Mouse (Mus musculus): ENCODE results near the gene Ifna7. TPM values are rescaled to one million over a fixed set of nuclear protein-coding genes. Genes with fewer than 3 reads are reported as not detected.
A peak's percentile ranks its signal among the peaks of the same experiment; 100 is the strongest.
"Not testable (repeated sequence)": the region's sequence is repeated elsewhere in the genome, so short reads cannot be mapped to it uniquely, and the experiment has no call there.

Ifna7 gene
- polyA plus RNA-seq, 1 experiment: not detected

DNA sequence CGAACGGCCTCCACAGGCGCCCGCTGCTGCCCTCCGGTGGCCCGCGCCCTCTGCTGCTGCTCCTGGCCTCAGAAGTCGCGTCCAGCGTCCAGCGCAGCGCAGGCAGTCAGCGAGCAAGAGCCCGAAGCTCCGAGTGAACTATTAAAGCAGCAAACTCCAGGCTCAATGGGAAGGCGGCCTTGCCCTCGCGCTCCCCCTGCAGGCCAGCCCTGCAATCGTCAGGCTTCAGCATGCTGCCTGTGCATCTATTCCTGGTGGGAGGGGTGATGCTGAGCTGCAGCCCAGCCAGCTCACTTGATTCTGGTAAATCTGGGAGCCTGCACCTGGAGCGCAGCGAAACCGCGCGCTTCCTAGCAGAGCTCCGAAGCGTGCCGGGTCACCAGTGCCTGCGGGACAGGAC, 27.6 kb upstream of the Ifna7 start, which contains the start of gene Gm13277:
TSS of gene Gm13277 (plus strand) at position 231 of the 400 bp plus-strand sequence.
- TF ChIP-seq CTCF (conservative IDR thresholded peaks at IDR 0.05; ENCODE audit: insufficient read depth, insufficient read length, low read depth, low read length): 0 out of 2 replicates have a peak, but pooled peaks have one; percentile 27
- H3K4me1 ChIP-seq (ENCODE audit: control insufficient read depth, insufficient read depth, low read length); H3K36me3 ChIP-seq (ENCODE audit: control insufficient read depth, insufficient read depth, low read length); H3K4me3 ChIP-seq (ENCODE audit: insufficient read depth, low read depth, low read length); H3K27ac ChIP-seq (ENCODE audit: insufficient read depth, low read depth, low read length); H3K27me3 ChIP-seq (replicated peaks; ENCODE audit: control insufficient read depth, insufficient read depth, low read length): not testable (repeated sequence)
- DNase-seq: peak; percentile 88
- 0% methylated on average over 1 of the region's 28 CpGs for WGBS

GRCm38 (mm10) chr4:88791250-88791649, 24.8 kb upstream of the Ifna7 start, which contains the start of gene Gm13278:
Gm13278 (plus strand) TSS chr4:88791550.
- not testable (repeated sequence) for H3K36me3 ChIP-seq (ENCODE audit: control insufficient read depth, insufficient read depth, low read length); H3K4me1 ChIP-seq (ENCODE audit: control insufficient read depth, insufficient read depth, low read length); DNase-seq; H3K4me3 ChIP-seq (ENCODE audit: insufficient read depth, low read depth, low read length); H3K27me3 ChIP-seq (replicated peaks; ENCODE audit: control insufficient read depth, insufficient read depth, low read length); H3K27ac ChIP-seq (ENCODE audit: insufficient read depth, low read depth, low read length)
- no CpG with 5 or more reads among the region's 28 CpGs for WGBS

GRCm38 (mm10) chr4:88793936-88794675, 21.9 kb upstream of the Ifna7 start, which contains the start of gene Gm13275:
Gm13275 (plus strand) TSS chr4:88794487.
- WGBS: under 1% methylated on average over 16 of the region's 52 CpGs
- H3K4me3 ChIP-seq (ENCODE audit: insufficient read depth, low read depth, low read length); H3K36me3 ChIP-seq (ENCODE audit: control insufficient read depth, insufficient read depth, low read length); H3K27me3 ChIP-seq (replicated peaks; ENCODE audit: control insufficient read depth, insufficient read depth, low read length); H3K4me1 ChIP-seq (ENCODE audit: control insufficient read depth, insufficient read depth, low read length); H3K27ac ChIP-seq (ENCODE audit: insufficient read depth, low read depth, low read length): not testable (repeated sequence)
- DNase-seq: peak; percentile 51

DNA sequence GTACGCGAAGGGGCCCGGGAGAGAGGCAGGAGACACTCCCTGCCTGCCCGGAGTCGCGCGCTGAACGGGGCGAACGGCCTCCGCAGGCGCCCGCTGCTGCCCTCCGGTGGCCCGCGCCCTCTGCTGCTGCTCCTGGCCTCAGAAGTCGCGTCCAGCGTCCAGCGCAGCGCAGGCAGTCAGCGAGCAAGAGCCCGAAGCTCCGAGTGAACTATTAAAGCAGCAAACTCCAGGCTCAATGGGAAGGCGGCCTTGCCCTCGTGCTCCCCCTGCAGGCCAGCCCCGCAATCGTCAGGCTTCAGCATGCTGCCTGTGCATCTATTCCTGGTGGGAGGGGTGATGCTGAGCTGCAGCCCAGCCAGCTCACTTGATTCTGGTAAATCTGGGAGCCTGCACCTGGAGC, 18.9 kb upstream of the Ifna7 start, which contains the start of gene Gm13279:
TSS of gene Gm13279 (plus strand) at position 301 of the 400 bp plus-strand sequence.
- not testable (repeated sequence) for H3K4me1 ChIP-seq (ENCODE audit: control insufficient read depth, insufficient read depth, low read length); H3K27ac ChIP-seq (ENCODE audit: insufficient read depth, low read depth, low read length); H3K4me3 ChIP-seq (ENCODE audit: insufficient read depth, low read depth, low read length); H3K27me3 ChIP-seq (replicated peaks; ENCODE audit: control insufficient read depth, insufficient read depth, low read length); H3K36me3 ChIP-seq (ENCODE audit: control insufficient read depth, insufficient read depth, low read length); DNase-seq
- no CpG with 5 or more reads among the region's 28 CpGs for WGBS

- not testable (repeated sequence) for DNase-seq; H3K4me3 ChIP-seq (ENCODE audit: insufficient read depth, low read depth, low read length); H3K36me3 ChIP-seq (ENCODE audit: control insufficient read depth, insufficient read depth, low read length); H3K27ac ChIP-seq (ENCODE audit: insufficient read depth, low read depth, low read length); H3K27me3 ChIP-seq (replicated peaks; ENCODE audit: control insufficient read depth, insufficient read depth, low read length); H3K4me1 ChIP-seq (ENCODE audit: control insufficient read depth, insufficient read depth, low read length)
- 12% methylated on average over 6 of the region's 7 CpGs for WGBS
These were observed 16.7 kb upstream of the Ifna7 start, which contains the start of gene Gm13285 for GRCm38 (mm10) chr4:88799365-88799764. Gm13285 (plus strand) TSS chr4:88799665.

GRCm38 (mm10) chr4:88802954-88803353, 13.1 kb upstream of the Ifna7 start, which contains the start of gene Gm13287:
Gm13287 (plus strand) TSS chr4:88803254.
- whole genome bisulfite sequencing: no CpG with 5 or more reads among the region's 29 CpGs
- H3K27me3 ChIP-seq (replicated peaks; ENCODE audit: control insufficient read depth, insufficient read depth, low read length); H3K36me3 ChIP-seq (ENCODE audit: control insufficient read depth, insufficient read depth, low read length); H3K27ac ChIP-seq (ENCODE audit: insufficient read depth, low read depth, low read length); H3K4me3 ChIP-seq (ENCODE audit: insufficient read depth, low read depth, low read length); DNase-seq; H3K4me1 ChIP-seq (ENCODE audit: control insufficient read depth, insufficient read depth, low read length): not testable (repeated sequence)

DNA sequence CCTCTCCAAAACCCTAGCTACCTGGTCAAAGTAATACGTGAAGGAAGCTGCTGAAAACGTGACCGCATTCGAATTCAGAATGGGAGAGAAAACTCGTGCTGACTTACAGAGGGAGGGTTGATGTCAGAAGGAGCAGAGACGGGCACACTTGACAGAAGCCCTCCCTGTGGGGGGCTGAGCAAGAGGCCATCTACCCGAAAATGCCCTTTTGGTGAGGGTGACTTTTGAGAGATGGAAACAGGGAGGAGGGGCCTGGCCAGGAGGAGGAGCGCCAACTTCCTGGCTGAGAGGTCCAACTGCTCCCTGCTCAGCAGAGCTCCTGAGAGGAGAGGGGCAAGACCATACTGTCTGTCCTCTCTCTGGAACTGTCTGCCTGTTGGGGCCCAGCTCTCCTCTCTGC, 10.8 kb upstream of the Ifna7 start, which contains the start of gene Gm13288:
TSS of gene Gm13288 (plus strand) at position 301 of the 400 bp plus-strand sequence.
- not testable (repeated sequence) for DNase-seq; H3K36me3 ChIP-seq (ENCODE audit: control insufficient read depth, insufficient read depth, low read length)

DNA sequence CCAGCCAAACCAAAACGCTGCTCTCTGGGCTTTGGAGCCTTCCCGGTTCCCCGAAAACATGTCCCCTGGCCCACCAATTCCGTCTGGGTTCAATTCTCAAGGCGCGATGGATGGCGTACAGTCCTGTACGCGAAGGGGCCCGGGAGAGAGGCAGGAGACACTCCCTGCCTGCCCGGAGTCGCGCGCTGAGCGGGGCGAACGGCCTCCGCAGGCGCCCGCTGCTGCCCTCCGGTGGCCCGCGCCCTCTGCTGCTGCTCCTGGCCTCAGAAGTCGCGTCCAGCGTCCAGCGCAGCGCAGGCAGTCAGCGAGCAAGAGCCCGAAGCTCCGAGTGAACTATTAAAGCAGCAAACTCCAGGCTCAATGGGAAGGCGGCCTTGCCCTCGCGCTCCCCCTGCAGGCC, 10.3 kb upstream of the Ifna7 start:
- H3K4me3 ChIP-seq (ENCODE audit: insufficient read depth, low read depth, low read length); H3K27me3 ChIP-seq (replicated peaks; ENCODE audit: control insufficient read depth, insufficient read depth, low read length); H3K27ac ChIP-seq (ENCODE audit: insufficient read depth, low read depth, low read length); H3K36me3 ChIP-seq (ENCODE audit: control insufficient read depth, insufficient read depth, low read length); H3K4me1 ChIP-seq (ENCODE audit: control insufficient read depth, insufficient read depth, low read length): not testable (repeated sequence)
- under 1% methylated on average over 15 of the region's 34 CpGs for WGBS
- peak; percentile 51 for DNase-seq

More for the DNA sequence above, 10.8 kb upstream of the Ifna7 start, which contains the start of gene Gm13288:
- H3K27me3 ChIP-seq (replicated peaks; ENCODE audit: control insufficient read depth, insufficient read depth, low read length); H3K4me1 ChIP-seq (ENCODE audit: control insufficient read depth, insufficient read depth, low read length); H3K4me3 ChIP-seq (ENCODE audit: insufficient read depth, low read depth, low read length); H3K27ac ChIP-seq (ENCODE audit: insufficient read depth, low read depth, low read length): not testable (repeated sequence)
- no CpG with 5 or more reads among the region's 8 CpGs for WGBS

All from kidney, adult 2 months (tissue).